Mouse (Mus musculus) bone marrow, adult 2 months (tissue): ENCODE measurements at regions not wholly inside any gene's neighbourhood (a gene's known extent, or its start where the extent isn't known, plus 50 kb on each side); places are given as distances from the start of the nearest gene placed in this dataset.

Experiments used
- H3K27ac ChIP-seq: fragments of 200-500 bp; 2 replicates; pipeline ENCODE4 v1.5.1; 2012; ENCODE audit warnings: low read depth, mild to moderate bottlenecking, control low read depth, inconsistent platforms, low read length; ENCODE audit not compliant: control insufficient read depth, poor library complexity, insufficient read depth
- H3K4me1 ChIP-seq: fragments of 200-500 bp; 2 replicates; pipeline ENCODE4 v1.6.1; 2011; ENCODE audit warnings: low read length; ENCODE audit not compliant: control insufficient read depth, insufficient read depth
- H3K4me3 ChIP-seq: fragments of 200-500 bp; replicated peaks from 2 replicates; pipeline ENCODE3; 2011; ENCODE audit warnings: mild to moderate bottlenecking, low read depth, low read length, control low read depth; ENCODE audit not compliant: control insufficient read depth
- CTCF ChIP-seq: fragments of 200-500 bp; IDR thresholded peaks from 2 replicates; pipeline ENCODE4 v1.5.1; 2011; ENCODE audit warnings: low read length, control low read depth; ENCODE audit not compliant: control insufficient read depth, insufficient read depth
- POLR2A ChIP-seq: fragments of 200-500 bp; IDR thresholded peaks from 2 replicates; pipeline ENCODE4 v1.6.1; 2011; ENCODE audit warnings: low read depth, mild to moderate bottlenecking, control low read depth, low read length, borderline replicate concordance; ENCODE audit not compliant: control insufficient read depth
- WGBS: fragments of 180-500 bp; shearing (Covaris S2); methylation state at CpG from one replicate; pipeline ENCODE4 v1.1.7; 2018; 5-methylcytosine and 5-hydroxymethylcytosine counted together

DNA sequence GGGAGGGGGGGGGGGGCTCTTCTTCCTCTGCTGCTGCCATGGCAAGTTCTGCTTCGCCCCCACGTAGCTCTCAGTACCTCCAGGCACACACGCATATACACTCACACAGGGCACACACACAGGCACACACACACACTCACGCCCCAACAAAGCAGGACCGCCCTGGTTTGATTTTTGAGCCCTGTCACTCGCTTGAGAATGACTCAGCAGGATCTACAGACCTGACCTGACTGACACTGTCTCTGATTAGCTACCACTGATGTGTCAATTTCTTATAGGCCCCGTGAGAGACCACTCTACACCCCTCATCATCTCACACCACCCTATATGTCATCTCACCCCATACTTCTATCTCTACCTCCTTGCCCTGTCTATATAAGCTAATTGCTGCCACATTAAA is 173.5 kb upstream of the Ctnnb1 start:
- 75% methylated on average over 7 of the region's 7 CpGs for WGBS
- Histone ChIP-seq H3K4me1 (no peaks in the 10 kb centered on the region), H3K4me3 (no peak overlapping the region), H3K27ac (no peak overlapping the region)
- TF ChIP-seq CTCF (no peak), POLR2A (no peak)

DNA sequence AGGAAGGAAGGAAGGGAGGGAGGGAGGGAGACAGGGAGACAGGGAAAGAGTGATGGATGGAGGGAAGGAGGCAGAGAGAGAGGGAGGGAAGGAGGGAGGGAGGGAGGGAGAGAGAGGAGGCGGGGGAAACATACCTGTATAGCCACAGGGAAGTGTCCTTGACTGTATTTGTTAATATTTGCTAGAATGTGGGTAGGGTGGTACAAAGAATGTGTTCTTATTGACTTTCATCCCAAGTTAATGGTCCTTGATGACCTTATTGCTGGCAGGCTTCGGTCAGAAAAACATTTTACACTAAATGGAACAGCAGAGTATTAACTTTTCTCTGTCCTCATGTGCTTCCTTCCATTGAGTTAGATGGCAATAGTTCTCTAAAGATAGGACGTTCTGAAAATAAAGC is 171.0 kb upstream of the Ctnnb1 start:
- WGBS, result 78% methylated on average over 3 of the region's 3 CpGs
- TF ChIP-seq POLR2A (no peak), CTCF (no peak)
- Histone ChIP-seq H3K4me1 (no peaks in the 10 kb centered on the region), H3K27ac (no peak overlapping the region), H3K4me3 (no peak overlapping the region)

- WGBS, result 56% methylated on average over 1 of the region's 1 CpGs
- TF ChIP-seq CTCF (no peak), POLR2A (no peak)
- H3K4me3 ChIP-seq, result no peak overlapping the region
- H3K4me1 ChIP-seq, result no peaks in the 10 kb centered on the region
- no peak overlapping the region for H3K27ac ChIP-seq
Observed at GRCm38 (mm10) chr9:120758632-120759031, 170.4 kb upstream of the Ctnnb1 start.

DNA sequence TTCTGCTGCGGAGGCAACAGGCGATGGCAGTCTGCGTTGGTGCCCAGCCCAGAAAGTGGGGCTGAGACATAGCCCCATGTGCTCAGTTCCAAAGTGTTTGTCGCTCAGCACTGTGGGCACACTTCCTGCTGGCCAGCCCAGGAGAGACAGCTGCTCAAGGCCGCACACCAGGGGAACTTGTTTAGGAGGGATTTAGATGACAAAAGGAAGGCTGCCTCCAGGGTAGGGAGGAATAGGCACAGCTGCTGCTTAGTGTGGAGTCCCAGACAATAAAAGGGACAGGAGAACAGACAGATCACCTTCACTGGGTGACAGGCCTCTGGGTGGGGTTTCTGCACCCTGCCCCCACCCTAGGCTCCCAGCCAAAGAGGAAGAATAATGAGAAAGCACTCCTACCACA is 169.2 kb upstream of the Ctnnb1 start:
- 61% methylated on average over 5 of the region's 5 CpGs for WGBS
- Histone ChIP-seq H3K27ac (no peak overlapping the region), H3K4me3 (no peak overlapping the region), H3K4me1 (no peaks in the 10 kb centered on the region)
- TF ChIP-seq POLR2A (no peak), CTCF (no peak)

DNA sequence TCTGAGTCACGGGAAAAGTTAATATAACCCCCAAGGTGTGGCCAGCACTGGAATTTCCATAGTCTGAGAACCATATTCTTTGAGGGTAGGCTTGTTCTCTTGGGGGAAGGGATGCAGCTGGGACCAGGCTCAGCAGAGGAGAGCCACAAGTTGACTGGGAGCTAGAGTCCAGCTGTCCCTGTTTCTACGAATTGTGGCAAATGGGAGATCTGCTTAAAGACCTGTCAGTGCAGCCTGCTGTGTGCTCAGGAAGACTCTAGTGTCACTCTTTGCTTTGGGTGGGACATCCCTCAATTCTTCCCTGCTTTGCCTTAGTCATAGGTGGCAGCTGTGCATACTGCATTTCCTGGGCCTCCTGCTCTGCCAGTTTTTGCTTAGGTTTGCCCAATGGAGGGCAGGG is 165.2 kb upstream of the Ctnnb1 start:
- Histone ChIP-seq H3K27ac (no peak overlapping the region), H3K4me3 (no peak overlapping the region), H3K4me1 (no peaks in the 10 kb centered on the region)
- WGBS, result 88% methylated on average over 2 of the region's 2 CpGs
- TF ChIP-seq CTCF, result no peak
- TF ChIP-seq POLR2A, result no peak

- 89% methylated on average over 9 of the region's 9 CpGs for WGBS
Observed at GRCm38 (mm10) chr9:120764663-120765062, 164.4 kb upstream of the Ctnnb1 start.

DNA sequence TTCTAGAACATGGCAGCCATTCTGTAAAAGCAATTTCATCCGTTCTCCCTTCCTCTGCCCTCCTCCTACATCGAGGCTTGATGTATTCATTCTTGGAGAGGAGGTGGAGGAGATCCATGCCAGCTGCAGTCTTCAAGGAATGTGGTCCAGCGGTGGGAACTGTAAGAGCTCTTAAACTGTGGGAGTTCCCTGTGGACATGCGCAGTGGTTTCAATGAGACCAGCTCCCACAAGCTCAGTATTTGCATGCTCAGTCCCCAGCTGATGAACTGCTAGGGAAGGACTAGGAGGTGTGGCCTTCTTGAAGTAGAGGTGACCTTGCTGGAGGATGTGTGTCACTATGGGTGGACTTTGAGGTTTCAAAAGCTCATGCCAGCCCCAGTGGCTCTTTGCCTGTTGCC is 163.7 kb upstream of the Ctnnb1 start:
- Histone ChIP-seq H3K27ac (no peak overlapping the region), H3K4me3 (no peak overlapping the region), H3K4me1 (no peaks in the 10 kb centered on the region)
- no peak for TF ChIP-seq CTCF
- TF ChIP-seq POLR2A, result no peak
- 72% methylated on average over 4 of the region's 4 CpGs for WGBS

More at GRCm38 (mm10) chr9:120764663-120765062, 164.4 kb upstream of the Ctnnb1 start:
- no peak for TF ChIP-seq CTCF
- TF ChIP-seq POLR2A, result no peak
- Histone ChIP-seq H3K4me3 (no peak overlapping the region), H3K4me1 (no peaks in the 10 kb centered on the region), H3K27ac (no peak overlapping the region)

DNA sequence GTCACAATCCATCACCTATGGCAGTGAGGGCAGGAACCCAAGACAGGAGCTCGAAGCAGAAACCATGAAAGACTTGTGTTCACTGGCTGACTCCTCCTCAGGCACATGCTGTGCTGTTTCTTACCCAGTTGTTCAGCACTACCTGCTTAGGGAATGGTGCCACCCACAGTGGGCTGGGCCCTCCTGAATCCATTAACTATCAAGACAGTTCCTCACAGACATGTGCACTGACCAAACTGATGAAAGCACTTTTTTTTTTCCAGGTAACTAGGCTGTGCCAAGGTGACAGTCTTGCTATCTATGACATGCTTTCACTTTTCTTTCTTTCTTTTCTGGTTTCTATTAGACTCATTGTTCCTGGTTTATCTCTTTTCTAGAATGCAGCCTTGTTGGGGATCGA is 162.1 kb upstream of the Ctnnb1 start:
- 75% methylated on average over 2 of the region's 2 CpGs for WGBS
- no peak overlapping the region for H3K27ac ChIP-seq

DNA sequence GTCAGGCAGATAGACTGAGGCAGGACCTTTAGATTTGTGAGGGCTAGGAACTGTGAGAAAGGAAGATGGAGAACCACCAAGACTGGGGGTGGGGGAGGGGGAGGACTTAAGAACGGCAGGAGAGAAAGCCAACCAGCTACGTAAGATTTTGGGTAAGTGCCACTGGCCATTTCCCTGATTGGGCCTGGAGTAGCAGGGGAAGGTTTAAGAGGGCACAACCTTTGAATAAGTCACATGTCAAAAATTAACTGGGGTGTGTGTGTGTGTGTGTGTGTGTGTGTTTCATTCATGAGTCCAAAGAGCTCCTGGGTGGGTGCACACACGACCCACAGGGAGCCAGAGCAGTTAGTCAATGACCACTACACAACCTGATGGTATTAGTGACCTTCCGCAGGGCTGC is 161.6 kb upstream of the Ctnnb1 start:
- TF ChIP-seq POLR2A (no peak), CTCF (no peak)
- Histone ChIP-seq H3K4me1 (no peaks in the 10 kb centered on the region; the same call in 1 of the 2 replicates), H3K27ac (no peak overlapping the region), H3K4me3 (no peak overlapping the region)
- WGBS, result 81% methylated on average over 4 of the region's 4 CpGs

More for the DNA sequence above, 162.1 kb upstream of the Ctnnb1 start:
- TF ChIP-seq POLR2A (no peak), CTCF (no peak)
- no peaks in the 10 kb centered on the region; the same call in 1 of the 2 replicates for H3K4me1 ChIP-seq
- no peak overlapping the region for H3K4me3 ChIP-seq

- H3K4me1 ChIP-seq, result no peaks in the 10 kb centered on the region; the same call in 1 of the 2 replicates
- H3K4me3 ChIP-seq, result no peak overlapping the region
- TF ChIP-seq POLR2A (no peak), CTCF (no peak)
- H3K27ac ChIP-seq, result no peak overlapping the region
- WGBS, result 85% methylated on average over 8 of the region's 8 CpGs
Observed at GRCm38 (mm10) chr9:120769056-120769455, 160.0 kb upstream of the Ctnnb1 start.
